Mouse (Mus musculus): Measurements from ENCODE around the gene Slc27a5. TPM values are rescaled to one million over a fixed set of nuclear protein-coding genes. Genes with fewer than 3 reads are reported as not detected.

Slc27a5 gene
- polyA plus RNA-seq, 1 experiment from 2014 or later = not detected

GRCm38 (mm10) chr7:13015217-13015616 is 17.2 kb upstream of the Slc27a5 start:
- Histone ChIP-seq H3K4me1 (replicated peaks; ENCODE audit: control insufficient read depth, insufficient read depth, low read length) (0 out of 2 replicates have a peak, but pooled peaks cover 2% of the 10 kb centered on the region), H3K27ac (ENCODE audit: low read depth, low read length) (no peak overlapping the region), H3K9me3 (ENCODE audit: control insufficient read depth, low read length) (no peaks in the 10 kb centered on the region), H3K4me3 (ENCODE audit: low read depth, low read length) (no peak overlapping the region), H3K4me2 (replicated peaks; ENCODE audit: low read depth, low read length) (no peak overlapping the region), H3K27me3 (ENCODE audit: control insufficient read depth, insufficient read depth, low read length) (no peaks in the 10 kb centered on the region), H3K9ac (ENCODE audit: low read depth, low read length) (no peak overlapping the region), H3K36me3 (ENCODE audit: control insufficient read depth, insufficient read depth, low read length) (no peaks in the 10 kb centered on the region)
- 93% methylated on average over 1 of the region's 1 CpGs for WGBS
- ATAC-seq (ENCODE audit: low FRiP score) (no peak), DNase-seq (ENCODE audit: low spot score) (no peak)

GRCm38 (mm10) chr7:13014275-13014839 is 16.4 kb upstream of the Slc27a5 start:
- H3K4me1 ChIP-seq (replicated peaks; ENCODE audit: control insufficient read depth, insufficient read depth, low read length) = 0 out of 2 replicates have a peak, but pooled peaks cover 2% of the 10 kb centered on the region
- DNase-seq (ENCODE audit: low spot score) (no peak), ATAC-seq (ENCODE audit: low FRiP score) (no peak)
- no peak overlapping the region for H3K27ac ChIP-seq (ENCODE audit: low read depth, low read length)
- no peaks in the 10 kb centered on the region for H3K9me3 ChIP-seq (ENCODE audit: control insufficient read depth, low read length)
- H3K27me3 ChIP-seq (ENCODE audit: control insufficient read depth, insufficient read depth, low read length) = no peaks in the 10 kb centered on the region
- H3K4me3 ChIP-seq (ENCODE audit: low read depth, low read length) = no peak overlapping the region
- H3K4me2 ChIP-seq (replicated peaks; ENCODE audit: low read depth, low read length) = no peak overlapping the region
- WGBS = 35% methylated on average over 6 of the region's 6 CpGs
- H3K36me3 ChIP-seq (ENCODE audit: control insufficient read depth, insufficient read depth, low read length) = no peaks in the 10 kb centered on the region
- no peak overlapping the region for H3K9ac ChIP-seq (ENCODE audit: low read depth, low read length)

DNA sequence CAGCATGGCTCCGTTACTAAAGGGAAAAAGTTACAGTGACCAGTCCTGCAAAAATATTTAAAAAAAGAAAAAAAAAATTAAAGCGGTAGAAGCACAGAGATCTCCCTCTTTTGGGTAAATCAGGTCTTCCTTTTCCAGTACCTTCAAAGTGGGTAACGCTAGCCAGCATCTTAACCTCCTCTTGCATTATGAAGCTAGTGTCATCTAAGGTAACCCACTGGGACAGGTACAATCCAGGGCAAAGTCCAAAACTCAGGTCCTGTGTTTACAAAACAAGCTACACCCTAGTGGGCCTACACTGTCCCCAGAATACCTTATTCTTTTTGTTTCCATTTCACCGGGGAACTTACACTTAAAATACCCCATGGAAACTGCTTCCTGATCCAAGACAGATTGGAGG is 15.7 kb upstream of the Slc27a5 start:
- Histone ChIP-seq H3K36me3 (ENCODE audit: control insufficient read depth, insufficient read depth, low read length) (no peaks in the 10 kb centered on the region), H3K4me1 (replicated peaks; ENCODE audit: control insufficient read depth, insufficient read depth, low read length) (0 out of 2 replicates have a peak, but pooled peaks cover 2% of the 10 kb centered on the region), H3K9ac (ENCODE audit: low read depth, low read length) (no peak overlapping the region), H3K27me3 (ENCODE audit: control insufficient read depth, insufficient read depth, low read length) (no peaks in the 10 kb centered on the region), H3K27ac (ENCODE audit: low read depth, low read length) (no peak overlapping the region), H3K4me3 (ENCODE audit: low read depth, low read length) (no peak overlapping the region), H3K9me3 (ENCODE audit: control insufficient read depth, low read length) (no peaks in the 10 kb centered on the region), H3K4me2 (replicated peaks; ENCODE audit: low read depth, low read length) (no peak overlapping the region)
- ATAC-seq (ENCODE audit: low FRiP score) (no peak), DNase-seq (ENCODE audit: low spot score) (no peak)
- 58% methylated on average over 4 of the region's 4 CpGs for WGBS

DNA sequence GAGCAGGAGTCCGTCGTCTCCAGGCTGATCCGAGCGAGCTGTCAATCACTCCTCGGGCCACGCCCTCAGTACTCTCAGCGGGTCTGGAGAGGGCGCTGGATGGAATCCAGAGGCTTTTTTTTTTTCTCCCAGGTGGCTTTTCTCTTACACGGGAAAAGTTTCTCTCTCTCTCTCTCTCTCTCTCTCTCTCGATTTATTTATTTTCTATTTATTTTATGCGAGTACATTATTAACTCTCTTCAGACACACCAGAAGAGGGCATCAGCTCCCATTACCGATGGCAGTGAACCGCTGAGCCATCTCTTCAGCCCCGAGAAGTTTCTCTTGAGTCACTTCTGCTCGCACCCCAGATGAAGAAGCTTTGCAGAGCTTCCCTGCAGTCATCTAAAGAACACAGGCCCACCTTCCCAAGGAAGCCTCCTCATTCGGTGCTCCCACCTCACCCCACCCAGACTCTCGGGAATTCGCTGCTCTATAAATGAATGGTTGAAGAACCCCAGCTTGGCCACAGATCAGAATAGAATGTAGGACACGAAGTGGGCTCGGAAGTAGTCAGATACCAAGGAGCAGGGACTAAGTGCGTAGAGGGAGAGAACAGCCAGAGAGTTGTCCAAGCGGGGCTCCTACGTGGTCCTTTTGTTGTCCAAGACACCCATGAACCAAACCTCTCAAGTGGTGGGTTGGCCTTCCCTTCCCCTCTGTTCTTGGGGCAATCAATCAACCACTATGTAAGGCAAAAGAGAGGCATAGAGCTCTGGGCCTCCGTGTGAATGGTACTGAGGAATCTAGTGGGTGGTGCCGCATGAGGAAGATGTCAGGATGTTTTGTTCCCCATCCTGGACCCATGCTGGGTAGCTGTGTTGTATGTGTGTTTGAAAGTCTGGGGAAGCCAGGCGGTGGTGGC is 12.3 kb upstream of the Slc27a5 start, which contains the start of gene Zbtb45:
Gene Zbtb45 (minus strand): TSS at position 30 of the 904 bp plus-strand sequence.
- H3K9me3 ChIP-seq (ENCODE audit: control insufficient read depth, low read length) = no peaks in the 10 kb centered on the region
- H3K4me1 ChIP-seq (replicated peaks; ENCODE audit: control insufficient read depth, insufficient read depth, low read length) = peaks cover 2% of the 10 kb centered on the region; the same call in 1 of the 2 replicates
- H3K36me3 ChIP-seq (ENCODE audit: control insufficient read depth, insufficient read depth, low read length) = peaks cover 6% of the 10 kb centered on the region; the same call in 1 of the 2 replicates
- peak within 1 kb of the TSS; percentile 85 for H3K9ac ChIP-seq (ENCODE audit: low read depth, low read length)
- H3K4me3 ChIP-seq (ENCODE audit: low read depth, low read length) = peak within 1 kb of the TSS; percentile 64
- H3K27me3 ChIP-seq (ENCODE audit: control insufficient read depth, insufficient read depth, low read length) = peaks cover 7% of the 10 kb centered on the region
- peak within 1 kb of the TSS; percentile 94 for H3K27ac ChIP-seq (ENCODE audit: low read depth, low read length)
- WGBS = 10% methylated on average over 26 of the region's 26 CpGs
- DNase-seq (ENCODE audit: low spot score) = peak; percentile 46
- 0 out of 2 replicates have a peak, but pooled peaks have one; percentile 2 for ATAC-seq (ENCODE audit: low FRiP score)
- H3K4me2 ChIP-seq (replicated peaks; ENCODE audit: low read depth, low read length) = peak within 1 kb of the TSS; percentile 78

GRCm38 (mm10) chr7:13009143-13010004 is 11.4 kb upstream of the Slc27a5 start:
- Histone ChIP-seq H3K27me3 (ENCODE audit: control insufficient read depth, insufficient read depth, low read length) (peaks cover 7% of the 10 kb centered on the region), H3K9me3 (ENCODE audit: control insufficient read depth, low read length) (no peaks in the 10 kb centered on the region), H3K4me1 (replicated peaks; ENCODE audit: control insufficient read depth, insufficient read depth, low read length) (peaks cover 2% of the 10 kb centered on the region; the same call in 1 of the 2 replicates), H3K27ac (ENCODE audit: low read depth, low read length) (peak overlapping the region; percentile 94), H3K4me3 (ENCODE audit: low read depth, low read length) (peak overlapping the region; percentile 64), H3K36me3 (ENCODE audit: control insufficient read depth, insufficient read depth, low read length) (peaks cover 6% of the 10 kb centered on the region; the same call in 1 of the 2 replicates), H3K9ac (ENCODE audit: low read depth, low read length) (peak overlapping the region; percentile 85), H3K4me2 (replicated peaks; ENCODE audit: low read depth, low read length) (peak overlapping the region; percentile 78)
- ATAC-seq (ENCODE audit: low FRiP score) = peak; percentile 90
- WGBS = 1% methylated on average over 42 of the region's 42 CpGs
- peak; percentile 96 for DNase-seq (ENCODE audit: low spot score)

GRCm38 (mm10) chr7:13007341-13008092 is 9.5 kb upstream of the Slc27a5 start:
- Histone ChIP-seq H3K27ac (ENCODE audit: low read depth, low read length) (no peak overlapping the region), H3K4me1 (replicated peaks; ENCODE audit: control insufficient read depth, insufficient read depth, low read length) (peaks cover 2% of the 10 kb centered on the region; the same call in 1 of the 2 replicates)
- 37% methylated on average over 57 of the region's 57 CpGs for WGBS

DNA sequence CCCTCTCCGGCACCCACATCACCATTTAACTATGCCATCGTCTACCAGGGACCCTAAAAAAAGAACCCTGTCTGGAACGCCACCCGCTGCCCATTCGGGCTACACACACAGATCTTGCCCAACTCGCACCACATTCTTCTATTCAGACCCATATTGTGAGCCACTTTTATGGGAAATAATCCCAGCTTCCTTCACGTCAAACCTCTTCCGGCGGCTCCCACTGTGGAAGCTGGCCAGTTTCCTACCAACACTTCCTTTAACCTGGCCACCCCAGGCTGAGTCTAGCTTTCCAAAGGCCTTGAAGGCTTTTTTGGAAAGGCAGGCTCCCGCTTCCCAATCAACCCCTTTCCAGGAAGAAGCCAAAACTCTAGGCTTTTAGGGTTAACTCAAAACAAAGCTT is 8.5 kb upstream of the Slc27a5 start:
- peaks cover 7% of the 10 kb centered on the region for H3K27me3 ChIP-seq (ENCODE audit: control insufficient read depth, insufficient read depth, low read length)
- peaks cover 2% of the 10 kb centered on the region; the same call in 1 of the 2 replicates for H3K4me1 ChIP-seq (replicated peaks; ENCODE audit: control insufficient read depth, insufficient read depth, low read length)
- H3K4me3 ChIP-seq (ENCODE audit: low read depth, low read length) = no peak overlapping the region
- H3K4me2 ChIP-seq (replicated peaks; ENCODE audit: low read depth, low read length) = no peak overlapping the region
- no peak overlapping the region for H3K27ac ChIP-seq (ENCODE audit: low read depth, low read length)
- H3K36me3 ChIP-seq (ENCODE audit: control insufficient read depth, insufficient read depth, low read length) = peaks cover 6% of the 10 kb centered on the region; the same call in 1 of the 2 replicates
- ATAC-seq (ENCODE audit: low FRiP score) = no peak
- DNase-seq (ENCODE audit: low spot score) = no peak
- 88% methylated on average over 10 of the region's 10 CpGs for WGBS
- H3K9ac ChIP-seq (ENCODE audit: low read depth, low read length) = no peak overlapping the region
- H3K9me3 ChIP-seq (ENCODE audit: control insufficient read depth, low read length) = no peaks in the 10 kb centered on the region

More at GRCm38 (mm10) chr7:13007341-13008092, 9.5 kb upstream of the Slc27a5 start:
- 0 out of 2 replicates have a peak overlapping the region, but pooled peaks have one; percentile 7 for H3K9ac ChIP-seq (ENCODE audit: low read depth, low read length)
- peak overlapping the region; percentile 16; the same call in 1 of the 2 replicates for H3K4me3 ChIP-seq (ENCODE audit: low read depth, low read length)
- peak overlapping the region; percentile 22 for H3K4me2 ChIP-seq (replicated peaks; ENCODE audit: low read depth, low read length)
- ATAC-seq (ENCODE audit: low FRiP score) = no peak
- H3K27me3 ChIP-seq (ENCODE audit: control insufficient read depth, insufficient read depth, low read length) = peaks cover 7% of the 10 kb centered on the region
- H3K9me3 ChIP-seq (ENCODE audit: control insufficient read depth, low read length) = no peaks in the 10 kb centered on the region
- peaks cover 6% of the 10 kb centered on the region; the same call in 1 of the 2 replicates for H3K36me3 ChIP-seq (ENCODE audit: control insufficient read depth, insufficient read depth, low read length)
- DNase-seq (ENCODE audit: low spot score) = peak; percentile 9
